Mouse (Mus musculus) heart, embryonic 11.5 days (tissue): ENCODE measurements around the gene Idh3b. TPM values are rescaled to one million over a fixed set of nuclear protein-coding genes. Genes with fewer than 3 reads are reported as not detected.

Source experiments
- ATAC-seq: fragments of 200-750 bp; cut with Nextera tagmentation; replicated peaks from 2 replicates; pipeline ENCODE4 v1.8.0; 2017; ENCODE audit warnings: moderate library complexity; ENCODE audit not compliant: insufficient number of reproducible peaks, low FRiP score, low TSS enrichment
- H3K27ac ChIP-seq: fragments of 300-500 bp; sonication (generic); 2 replicates; pipeline ENCODE4 v1.5.1; 2014; ENCODE audit warnings: mild to moderate bottlenecking, low read depth, low read length
- H3K27me3 ChIP-seq: fragments of 300-500 bp; sonication (generic); 2 replicates; pipeline ENCODE4 v1.6.1; 2014; ENCODE audit warnings: mild to moderate bottlenecking, low read length, mixed read lengths; ENCODE audit not compliant: control insufficient read depth, insufficient read depth
- H3K36me3 ChIP-seq: fragments of 300-500 bp; sonication (generic); 2 replicates; pipeline ENCODE4 v1.6.1; 2014; ENCODE audit warnings: mild to moderate bottlenecking, low read length, moderate library complexity, mixed read lengths; ENCODE audit not compliant: control insufficient read depth, insufficient read depth
- H3K4me1 ChIP-seq: fragments of 300-500 bp; sonication (generic); 2 replicates; pipeline ENCODE4 v1.6.1; 2014; ENCODE audit warnings: low read length; ENCODE audit not compliant: control insufficient read depth, insufficient read depth
- H3K4me2 ChIP-seq: fragments of 300-500 bp; sonication (generic); 2 replicates; pipeline ENCODE4 v1.6.1; 2014; ENCODE audit warnings: mild to moderate bottlenecking, moderate library complexity
- H3K4me3 ChIP-seq: fragments of 300-500 bp; sonication (generic); 2 replicates; pipeline ENCODE4 v1.5.1; 2014; ENCODE audit warnings: low read depth, low read length
- H3K9ac ChIP-seq: fragments of 300-500 bp; sonication (generic); 2 replicates; pipeline ENCODE4 v1.6.1; 2014; ENCODE audit warnings: mild to moderate bottlenecking, low read depth, low read length, moderate library complexity
- H3K9me3 ChIP-seq: fragments of 300-500 bp; sonication (generic); replicated peaks from 2 replicates; pipeline ENCODE4 v1.6.1; 2016; ENCODE audit warnings: low read length; ENCODE audit not compliant: control insufficient read depth
- WGBS: fragments of 180-500 bp; shearing (Covaris S2); extraction: QIAGEN DNeasy Blood & Tissue Kit; methylation state at CpG from one replicate; pipeline ENCODE4 v1.1.7; 2014; ENCODE audit not compliant: insufficient replicate concordance; 5-methylcytosine and 5-hydroxymethylcytosine counted together
- polyA plus RNA-seq: library from polyadenylated mRNA; unstranded; fragments of >200 nt; fragmentation: Nextera tagmentation; extraction: Ambion mirVana; gene quantifications from 2 replicates; pipeline ENCODE4 v1.2.1, GENCODE M21; 2014

The Idh3b gene
- polyA plus RNA-seq, 1 experiment from 2014 or later = 234 TPM

- Histone ChIP-seq H3K4me3 (peak overlapping the region; percentile 85), H3K4me2 (peak overlapping the region; percentile 70), H3K4me1 (peaks cover 10% of the 10 kb centered on the region; the same call in 1 of the 2 replicates), H3K27me3 (no peaks in the 10 kb centered on the region), H3K9ac (no peak overlapping the region), H3K27ac (no peak overlapping the region), H3K9me3 (no peaks in the 10 kb centered on the region), H3K36me3 (peaks cover 31% of the 10 kb centered on the region)
- 50% methylated on average over 6 of the region's 6 CpGs for WGBS
- ATAC-seq = no peak
Measured at GRCm38 (mm10) chr2:130275649-130276048, 8.7 kb downstream of the Idh3b start.

- Histone ChIP-seq H3K36me3 (peaks cover 29% of the 10 kb centered on the region), H3K4me1 (peaks cover 10% of the 10 kb centered on the region; the same call in 1 of the 2 replicates), H3K27me3 (no peaks in the 10 kb centered on the region), H3K4me3 (peak overlapping the region; percentile 85), H3K9ac (peak overlapping the region; percentile 90), H3K9me3 (no peaks in the 10 kb centered on the region), H3K4me2 (peak overlapping the region; percentile 70), H3K27ac (peak overlapping the region; percentile 88)
- under 1% methylated on average over 10 of the region's 10 CpGs for WGBS
- ATAC-seq = no peak
Measured at GRCm38 (mm10) chr2:130274862-130275261, 9.5 kb downstream of the Idh3b start.

- Histone ChIP-seq H3K4me3 (peak within 1 kb of the TSS; percentile 85), H3K27ac (peak within 1 kb of the TSS; percentile 88), H3K9me3 (no peaks in the 10 kb centered on the region), H3K9ac (peak within 1 kb of the TSS; percentile 90), H3K4me1 (peaks cover 10% of the 10 kb centered on the region; the same call in 1 of the 2 replicates), H3K36me3 (peaks cover 23% of the 10 kb centered on the region), H3K4me2 (peak within 1 kb of the TSS; percentile 70), H3K27me3 (no peaks in the 10 kb centered on the region)
- ATAC-seq = peak; percentile 95
- WGBS = under 1% methylated on average over 68 of the region's 68 CpGs
Measured at GRCm38 (mm10) chr2:130274149-130274861, 10.0 kb downstream of the Idh3b start, which contains the start of gene Nop56. Nop56 (plus strand) TSS chr2:130274430.

- ATAC-seq = peak; percentile 40
- H3K4me2 ChIP-seq = peak overlapping the region; percentile 70
- no peaks in the 10 kb centered on the region for H3K27me3 ChIP-seq
- H3K9ac ChIP-seq = peak overlapping the region; percentile 90
- H3K4me1 ChIP-seq = peaks cover 10% of the 10 kb centered on the region; the same call in 1 of the 2 replicates
- peak overlapping the region; percentile 85 for H3K4me3 ChIP-seq
- H3K36me3 ChIP-seq = peaks cover 23% of the 10 kb centered on the region
- WGBS = 3% methylated on average over 14 of the region's 14 CpGs
- peak overlapping the region; percentile 65 for H3K27ac ChIP-seq
- no peaks in the 10 kb centered on the region for H3K9me3 ChIP-seq
Measured at GRCm38 (mm10) chr2:130273732-130274131, 10.6 kb downstream of the Idh3b start.

GRCm38 (mm10) chr2:130268074-130268473 lies 16.3 kb downstream of the Idh3b start:
- H3K9ac ChIP-seq = no peak overlapping the region
- ATAC-seq = no peak
- H3K4me1 ChIP-seq = peaks cover under 1% of the 10 kb centered on the region; the same call in 1 of the 2 replicates
- 62% methylated on average over 7 of the region's 7 CpGs for WGBS
- H3K36me3 ChIP-seq = no peaks in the 10 kb centered on the region
- H3K4me2 ChIP-seq = no peak overlapping the region
- no peaks in the 10 kb centered on the region for H3K9me3 ChIP-seq
- H3K4me3 ChIP-seq = no peak overlapping the region
- H3K27me3 ChIP-seq = 0 out of 2 replicates have a peak, but pooled peaks cover 2% of the 10 kb centered on the region
- H3K27ac ChIP-seq = no peak overlapping the region

GRCm38 (mm10) chr2:130265520-130265919 lies 18.8 kb downstream of the Idh3b start:
- H3K4me2 ChIP-seq = no peak overlapping the region
- no peaks in the 10 kb centered on the region for H3K4me1 ChIP-seq
- no peak for ATAC-seq
- H3K9me3 ChIP-seq = no peaks in the 10 kb centered on the region
- H3K27me3 ChIP-seq = 0 out of 2 replicates have a peak, but pooled peaks cover 2% of the 10 kb centered on the region
- H3K36me3 ChIP-seq = no peaks in the 10 kb centered on the region
- no peak overlapping the region for H3K4me3 ChIP-seq
- no peak overlapping the region for H3K27ac ChIP-seq
- H3K9ac ChIP-seq = no peak overlapping the region
- 92% methylated on average over 1 of the region's 1 CpGs for WGBS

- H3K4me1 ChIP-seq = no peaks in the 10 kb centered on the region
- no peaks in the 10 kb centered on the region for H3K27me3 ChIP-seq
- no peak overlapping the region for H3K4me2 ChIP-seq
- H3K36me3 ChIP-seq = no peaks in the 10 kb centered on the region
- no peak overlapping the region for H3K9ac ChIP-seq
- no peaks in the 10 kb centered on the region for H3K9me3 ChIP-seq
- H3K27ac ChIP-seq = no peak overlapping the region
- ATAC-seq = peak; percentile 71
- no peak overlapping the region for H3K4me3 ChIP-seq
- WGBS = 6% methylated on average over 2 of the region's 2 CpGs
Measured at GRCm38 (mm10) chr2:130262398-130262797, 21.9 kb downstream of the Idh3b start.

- 67% methylated on average over 2 of the region's 2 CpGs for WGBS
- no peak overlapping the region for H3K9ac ChIP-seq
- H3K36me3 ChIP-seq = no peaks in the 10 kb centered on the region
- no peak overlapping the region for H3K27ac ChIP-seq
- no peak for ATAC-seq
- no peaks in the 10 kb centered on the region for H3K4me1 ChIP-seq
- H3K4me3 ChIP-seq = no peak overlapping the region
- no peaks in the 10 kb centered on the region for H3K27me3 ChIP-seq
- no peak overlapping the region for H3K4me2 ChIP-seq
- no peaks in the 10 kb centered on the region for H3K9me3 ChIP-seq
Measured at GRCm38 (mm10) chr2:130261914-130262313, 22.4 kb downstream of the Idh3b start.

- H3K36me3 ChIP-seq = no peaks in the 10 kb centered on the region
- no peaks in the 10 kb centered on the region for H3K27me3 ChIP-seq
- H3K27ac ChIP-seq = no peak overlapping the region
- no peak for ATAC-seq
- 77% methylated on average over 4 of the region's 4 CpGs for WGBS
- no peak overlapping the region for H3K9ac ChIP-seq
- H3K4me3 ChIP-seq = no peak overlapping the region
- H3K9me3 ChIP-seq = no peaks in the 10 kb centered on the region
- H3K4me2 ChIP-seq = no peak overlapping the region
- H3K4me1 ChIP-seq = no peaks in the 10 kb centered on the region
Measured at GRCm38 (mm10) chr2:130260822-130261221, 23.5 kb downstream of the Idh3b start.
